Mouse (Mus musculus) stomach, postnatal 0 days (tissue): ENCODE data around the gene Akt1. TPM values are rescaled to one million over a fixed set of nuclear protein-coding genes. Genes with fewer than 3 reads are reported as not detected.
A peak's percentile ranks its signal among the peaks of the same experiment; 100 is the strongest.

Experiments used
- ATAC-seq: fragments of 200-750 bp; cut with Nextera tagmentation; 2 replicates; pipeline ENCODE4 v1.8.0; 2017; ENCODE audit not compliant: low FRiP score, low TSS enrichment
- DNase-seq: peaks from one replicate; pipeline ENCODE4 v3.0.0-alpha.2; 2016; ENCODE audit warnings: low spot score
- H3K27ac ChIP-seq: fragments of 300-500 bp; sonication (generic); replicated peaks from 2 replicates; pipeline ENCODE4 v1.5.1; 2014; ENCODE audit warnings: mild to moderate bottlenecking, control low read depth
- H3K27me3 ChIP-seq: fragments of 300-500 bp; sonication (generic); 2 replicates; pipeline ENCODE4 v1.6.1; 2014; ENCODE audit warnings: low read length; ENCODE audit not compliant: control insufficient read depth, insufficient read depth
- H3K36me3 ChIP-seq: fragments of 300-500 bp; sonication (generic); 2 replicates; pipeline ENCODE4 v1.6.1; 2014; ENCODE audit warnings: low read length, mixed read lengths; ENCODE audit not compliant: control insufficient read depth, insufficient read depth
- H3K4me1 ChIP-seq: fragments of 300-500 bp; sonication (generic); replicated peaks from 2 replicates; pipeline ENCODE4 v1.6.1; 2014; ENCODE audit warnings: antibody characterized with exemption; ENCODE audit not compliant: control insufficient read depth, insufficient read depth
- H3K4me2 ChIP-seq: fragments of 300-500 bp; sonication (generic); replicated peaks from 2 replicates; pipeline ENCODE4 v1.6.1; 2014; ENCODE audit warnings: low read depth, mild to moderate bottlenecking, control low read depth, moderate library complexity
- H3K4me3 ChIP-seq: fragments of 300-500 bp; sonication (generic); 2 replicates; pipeline ENCODE4 v1.5.1; 2014; ENCODE audit warnings: low read depth, low read length, control low read depth
- H3K9ac ChIP-seq: fragments of 300-500 bp; sonication (generic); 2 replicates; pipeline ENCODE4 v1.6.1; 2014; ENCODE audit warnings: mild to moderate bottlenecking, low read length, control low read depth, mixed read lengths
- H3K9me3 ChIP-seq: fragments of 300-500 bp; sonication (generic); 2 replicates; pipeline ENCODE4 v1.6.1; 2016; ENCODE audit warnings: low read length; ENCODE audit not compliant: control insufficient read depth
- CTCF ChIP-seq: IDR thresholded peaks from 2 replicates; pipeline ENCODE4 v1.5.1; 2016; ENCODE audit warnings: antibody characterized with exemption, low read depth, mild to moderate bottlenecking, moderate library complexity
- EP300 ChIP-seq: optimal IDR thresholded peaks from 2 replicates; pipeline ENCODE3; 2016; ENCODE audit warnings: antibody characterized with exemption
- WGBS: fragments of 180-500 bp; shearing (Covaris S2); extraction: QIAGEN DNeasy Blood & Tissue Kit; methylation state at CpG from one replicate; pipeline ENCODE4 v1.1.7; 2014; 5-methylcytosine and 5-hydroxymethylcytosine counted together
- polyA plus RNA-seq: library from polyadenylated mRNA; unstranded; fragments of >200 nt; fragmentation: Nextera tagmentation; extraction: Ambion mirVana; gene quantifications from 2 replicates; pipeline ENCODE4 v1.2.1, GENCODE M21; 2015

Akt1 gene
- polyA plus RNA-seq, 1 experiment from 2014 or later: 84.5 TPM

DNA sequence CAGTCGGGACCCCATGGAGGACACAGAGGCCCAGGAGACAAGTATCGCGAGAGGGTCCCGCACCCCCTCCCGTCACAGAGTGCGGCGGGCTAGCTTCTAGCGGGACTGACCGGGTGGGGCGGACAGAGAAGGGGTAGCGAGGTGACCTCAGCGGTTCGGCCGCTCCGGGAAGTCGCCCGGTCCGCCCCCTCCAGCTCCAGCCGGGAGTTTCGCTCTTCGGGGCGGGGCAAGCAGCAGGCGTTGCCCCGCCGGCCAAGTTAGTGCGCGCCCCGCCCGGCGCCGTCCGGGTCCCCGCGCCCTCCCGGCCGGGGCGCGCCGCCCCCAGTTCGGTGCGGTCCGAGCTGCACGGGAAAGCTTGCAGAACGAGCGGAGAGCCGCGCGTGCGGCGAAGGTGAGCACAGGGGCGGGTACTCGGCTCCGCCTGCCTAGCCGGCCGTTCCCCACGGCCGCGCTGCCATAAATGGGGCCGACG, 3.9 kb upstream of the Akt1 start, which contains the start of gene Zbtb42:
Gene Zbtb42 (plus strand): TSS at position 274 of the 472 bp plus-strand sequence.
- H3K27ac ChIP-seq: peak within 1 kb of the TSS; percentile 97
- H3K27me3 ChIP-seq: no peaks in the 10 kb centered on the region
- no peaks in the 10 kb centered on the region for H3K9me3 ChIP-seq
- peak within 1 kb of the TSS; percentile 95 for H3K4me2 ChIP-seq
- H3K4me1 ChIP-seq: 0 out of 2 replicates have a peak, but pooled peaks cover 4% of the 10 kb centered on the region
- ATAC-seq: peak; percentile 61
- H3K9ac ChIP-seq: peak within 1 kb of the TSS; percentile 87
- H3K4me3 ChIP-seq: peak within 1 kb of the TSS; percentile 72
- WGBS: under 1% methylated on average over 46 of the region's 60 CpGs
- DNase-seq: peak; percentile 88
- TF ChIP-seq CTCF: peak; percentile 59; the same call in 1 of the 2 replicates
- no peak for TF ChIP-seq EP300
- H3K36me3 ChIP-seq: peaks cover 4% of the 10 kb centered on the region; the same call in 1 of the 2 replicates

- Histone ChIP-seq H3K27ac (peak overlapping the region; percentile 97), H3K4me1 (peaks cover 4% of the 10 kb centered on the region; the same call in 1 of the 2 replicates), H3K4me2 (peak overlapping the region; percentile 95), H3K4me3 (peak overlapping the region; percentile 72), H3K27me3 (no peaks in the 10 kb centered on the region), H3K36me3 (peaks cover 4% of the 10 kb centered on the region; the same call in 1 of the 2 replicates), H3K9ac (peak overlapping the region; percentile 87), H3K9me3 (no peaks in the 10 kb centered on the region)
- ATAC-seq: no peak
- TF ChIP-seq EP300 (no peak), CTCF (no peak; the same call in 1 of the 2 replicates)
- WGBS: 30% methylated on average over 19 of the region's 19 CpGs
- DNase-seq: no peak
Measured at GRCm38 (mm10) chr12:112677943-112678554, 3.4 kb upstream of the Akt1 start.

- ATAC-seq (no peak), DNase-seq (no peak)
- peaks cover 10% of the 10 kb centered on the region for H3K4me1 ChIP-seq
- H3K9ac ChIP-seq: no peak overlapping the region
- H3K9me3 ChIP-seq: no peaks in the 10 kb centered on the region
- no peak overlapping the region for H3K27ac ChIP-seq
- TF ChIP-seq CTCF (no peak), EP300 (no peak)
- no peak overlapping the region for H3K4me2 ChIP-seq
- peaks cover 4% of the 10 kb centered on the region; the same call in 1 of the 2 replicates for H3K36me3 ChIP-seq
- no peak overlapping the region for H3K4me3 ChIP-seq
- H3K27me3 ChIP-seq: no peaks in the 10 kb centered on the region
- 35% methylated on average over 5 of the region's 5 CpGs for WGBS
Measured at GRCm38 (mm10) chr12:112677076-112677475, 2.4 kb upstream of the Akt1 start.

GRCm38 (mm10) chr12:112675245-112676035, 756 bp upstream of the Akt1 start:
- H3K4me3 ChIP-seq: peak overlapping the region; percentile 96
- ATAC-seq: 0 out of 2 replicates have a peak, but pooled peaks have one; percentile 14
- WGBS: 16% methylated on average over 18 of the region's 18 CpGs
- H3K4me1 ChIP-seq: peaks cover 18% of the 10 kb centered on the region
- H3K4me2 ChIP-seq: peak overlapping the region; percentile 80
- TF ChIP-seq EP300: no peak
- peak; percentile 91 for TF ChIP-seq CTCF
- H3K27ac ChIP-seq: peak overlapping the region; percentile 99
- H3K27me3 ChIP-seq: no peaks in the 10 kb centered on the region
- peak overlapping the region; percentile 31; the same call in 1 of the 2 replicates for H3K9ac ChIP-seq
- peak; percentile 84 for DNase-seq
- no peaks in the 10 kb centered on the region for H3K9me3 ChIP-seq
- 0 out of 2 replicates have a peak, but pooled peaks cover 3% of the 10 kb centered on the region for H3K36me3 ChIP-seq

- WGBS: 0% methylated on average over 15 of the region's 68 CpGs
- TF ChIP-seq EP300: no peak
- 0 out of 2 replicates have a peak, but pooled peaks have one; percentile 3 for TF ChIP-seq CTCF
- H3K9me3 ChIP-seq: no peaks in the 10 kb centered on the region
- H3K27ac ChIP-seq: peak overlapping the region; percentile 99
- peak overlapping the region; percentile 99 for H3K9ac ChIP-seq
- peaks cover 11% of the 10 kb centered on the region; the same call in 1 of the 2 replicates for H3K36me3 ChIP-seq
- H3K27me3 ChIP-seq: no peaks in the 10 kb centered on the region
- DNase-seq: peak; percentile 65
- H3K4me2 ChIP-seq: peak overlapping the region; percentile 80
- peak; percentile 11 for ATAC-seq
- peak overlapping the region; percentile 96 for H3K4me3 ChIP-seq
- peaks cover 18% of the 10 kb centered on the region for H3K4me1 ChIP-seq
Measured at GRCm38 (mm10) chr12:112673576-112674091, 1.1 kb downstream of the Akt1 start.
